Mouse (Mus musculus) neural tube, embryonic 13.5 days (tissue): ENCODE measurements around the gene Gm4969. TPM values are rescaled to one million over a fixed set of nuclear protein-coding genes. Genes with fewer than 3 reads are reported as not detected.

ENCODE experiments used
- ATAC-seq: fragments of 200-750 bp; cut with Nextera tagmentation; 2 replicates; pipeline ENCODE4 v1.8.0; 2017; ENCODE audit warnings: low read depth, mild to moderate bottlenecking, moderate TSS enrichment, moderate library complexity
- H3K27ac ChIP-seq: fragments of 300-500 bp; sonication (generic); replicated peaks from 2 replicates; pipeline ENCODE4 v1.5.1; 2015; ENCODE audit warnings: moderate library complexity, mild to moderate bottlenecking, inconsistent platforms
- H3K27me3 ChIP-seq: fragments of 300-500 bp; sonication (generic); 2 replicates; pipeline ENCODE4 v1.6.1; 2015; ENCODE audit warnings: mild to moderate bottlenecking, inconsistent platforms
- H3K36me3 ChIP-seq: fragments of 300-500 bp; sonication (generic); 2 replicates; pipeline ENCODE4 v1.6.1; 2015; ENCODE audit warnings: mild to moderate bottlenecking, inconsistent platforms
- H3K4me1 ChIP-seq: fragments of 300-500 bp; sonication (generic); replicated peaks from 2 replicates; pipeline ENCODE4 v1.6.1; 2015; ENCODE audit warnings: inconsistent platforms
- H3K4me2 ChIP-seq: fragments of 300-500 bp; sonication (generic); 2 replicates; pipeline ENCODE4 v1.6.1; 2015; ENCODE audit warnings: inconsistent platforms, mild to moderate bottlenecking, moderate library complexity
- H3K4me3 ChIP-seq: fragments of 300-500 bp; sonication (generic); 2 replicates; pipeline ENCODE4 v1.5.1; 2015; ENCODE audit warnings: mild to moderate bottlenecking, inconsistent platforms
- H3K9ac ChIP-seq: fragments of 300-500 bp; sonication (generic); 2 replicates; pipeline ENCODE4 v1.6.1; 2015; ENCODE audit warnings: moderate library complexity, mild to moderate bottlenecking, inconsistent platforms
- H3K9me3 ChIP-seq: fragments of 300-500 bp; sonication (generic); 2 replicates; pipeline ENCODE4 v1.6.1; 2016; ENCODE audit warnings: inconsistent platforms
- WGBS: fragments of 180-500 bp; shearing (Covaris S2); methylation state at CpG from one replicate; pipeline ENCODE4 v1.1.7; 2015; 5-methylcytosine and 5-hydroxymethylcytosine counted together
- polyA plus RNA-seq: library from polyadenylated mRNA; unstranded; fragments of >200 nt; fragmentation: Nextera tagmentation; extraction: Ambion mirVana; gene quantifications from 2 replicates; pipeline ENCODE4 v1.2.1, GENCODE M21; 2015

Gene Gm4969
- polyA plus RNA-seq, 1 experiment from 2014 or later = 2.3 TPM

GRCm38 (mm10) chr7:19091913-19092312 lies 26.3 kb downstream of the Gm4969 start:
- 28% methylated on average over 17 of the region's 17 CpGs for WGBS
- Histone ChIP-seq H3K4me1 (peaks cover 55% of the 10 kb centered on the region), H3K27ac (no peak overlapping the region), H3K4me3 (0 out of 2 replicates have a peak overlapping the region, but pooled peaks have one; percentile 59), H3K9me3 (no peaks in the 10 kb centered on the region), H3K9ac (peak overlapping the region; percentile 56), H3K36me3 (peaks cover 49% of the 10 kb centered on the region), H3K27me3 (peaks cover 42% of the 10 kb centered on the region), H3K4me2 (peak overlapping the region; percentile 95)
- ATAC-seq = no peak

GRCm38 (mm10) chr7:19088813-19089212 lies 29.4 kb downstream of the Gm4969 start:
- no peak for ATAC-seq
- peaks cover 59% of the 10 kb centered on the region for H3K36me3 ChIP-seq
- H3K4me1 ChIP-seq = peaks cover 49% of the 10 kb centered on the region
- 48% methylated on average over 10 of the region's 10 CpGs for WGBS
- peaks cover 30% of the 10 kb centered on the region for H3K27me3 ChIP-seq
- no peak overlapping the region for H3K4me2 ChIP-seq
- no peak overlapping the region for H3K9ac ChIP-seq
- no peaks in the 10 kb centered on the region for H3K9me3 ChIP-seq
- no peak overlapping the region for H3K27ac ChIP-seq
- no peak overlapping the region for H3K4me3 ChIP-seq

GRCm38 (mm10) chr7:19086760-19087159 lies 31.4 kb downstream of the Gm4969 start:
- peaks cover 73% of the 10 kb centered on the region for H3K36me3 ChIP-seq
- WGBS = 55% methylated on average over 18 of the region's 18 CpGs
- H3K9me3 ChIP-seq = no peaks in the 10 kb centered on the region
- no peak overlapping the region for H3K27ac ChIP-seq
- peaks cover 41% of the 10 kb centered on the region for H3K4me1 ChIP-seq
- ATAC-seq = no peak
- H3K27me3 ChIP-seq = peaks cover 27% of the 10 kb centered on the region
- H3K9ac ChIP-seq = no peak overlapping the region
- H3K4me3 ChIP-seq = no peak overlapping the region
- H3K4me2 ChIP-seq = no peak overlapping the region

- no peak for ATAC-seq
- H3K4me2 ChIP-seq = peak overlapping the region; percentile 9; the same call in 1 of the 2 replicates
- no peak overlapping the region for H3K27ac ChIP-seq
- H3K36me3 ChIP-seq = peaks cover 73% of the 10 kb centered on the region
- peaks cover 19% of the 10 kb centered on the region for H3K27me3 ChIP-seq
- no peak overlapping the region for H3K4me3 ChIP-seq
- H3K9ac ChIP-seq = no peak overlapping the region
- peaks cover 38% of the 10 kb centered on the region for H3K4me1 ChIP-seq
- 11% methylated on average over 14 of the region's 14 CpGs for WGBS
- no peaks in the 10 kb centered on the region for H3K9me3 ChIP-seq
Observed at GRCm38 (mm10) chr7:19086042-19086441, 32.1 kb downstream of the Gm4969 start.

- no peaks in the 10 kb centered on the region for H3K9me3 ChIP-seq
- 9% methylated on average over 6 of the region's 6 CpGs for WGBS
- peak overlapping the region; percentile 41; the same call in 1 of the 2 replicates for H3K9ac ChIP-seq
- H3K27ac ChIP-seq = no peak overlapping the region
- no peak for ATAC-seq
- H3K27me3 ChIP-seq = peaks cover 14% of the 10 kb centered on the region
- H3K4me2 ChIP-seq = peak overlapping the region; percentile 9; the same call in 1 of the 2 replicates
- peaks cover 73% of the 10 kb centered on the region for H3K36me3 ChIP-seq
- no peak overlapping the region for H3K4me3 ChIP-seq
- H3K4me1 ChIP-seq = peaks cover 38% of the 10 kb centered on the region
Observed at GRCm38 (mm10) chr7:19085495-19085894, 32.7 kb downstream of the Gm4969 start.

GRCm38 (mm10) chr7:19084921-19085473 lies 33.2 kb downstream of the Gm4969 start:
- 24% methylated on average over 9 of the region's 9 CpGs for WGBS
- ATAC-seq = no peak
- Histone ChIP-seq H3K4me1 (peaks cover 38% of the 10 kb centered on the region), H3K4me3 (no peak overlapping the region), H3K27me3 (peaks cover 9% of the 10 kb centered on the region; the same call in 1 of the 2 replicates), H3K27ac (no peak overlapping the region), H3K4me2 (0 out of 2 replicates have a peak overlapping the region, but pooled peaks have one; percentile 2), H3K9me3 (no peaks in the 10 kb centered on the region), H3K9ac (peak overlapping the region; percentile 41; the same call in 1 of the 2 replicates), H3K36me3 (peaks cover 73% of the 10 kb centered on the region)

- no peak for ATAC-seq
- no peak overlapping the region for H3K4me3 ChIP-seq
- H3K9ac ChIP-seq = peak overlapping the region; percentile 38; the same call in 1 of the 2 replicates
- H3K27me3 ChIP-seq = 0 out of 2 replicates have a peak, but pooled peaks cover 9% of the 10 kb centered on the region
- H3K36me3 ChIP-seq = peaks cover 75% of the 10 kb centered on the region
- no peak overlapping the region for H3K4me2 ChIP-seq
- WGBS = 78% methylated on average over 6 of the region's 6 CpGs
- H3K4me1 ChIP-seq = peaks cover 38% of the 10 kb centered on the region
- H3K9me3 ChIP-seq = no peaks in the 10 kb centered on the region
- H3K27ac ChIP-seq = no peak overlapping the region
Observed at GRCm38 (mm10) chr7:19084277-19084771, 33.8 kb downstream of the Gm4969 start.

- Histone ChIP-seq H3K27ac (no peak within 1 kb of the TSS), H3K4me2 (peak within 1 kb of the TSS; percentile 28), H3K27me3 (0 out of 2 replicates have a peak, but pooled peaks cover 9% of the 10 kb centered on the region), H3K4me1 (peaks cover 40% of the 10 kb centered on the region), H3K4me3 (peak within 1 kb of the TSS; percentile 12; the same call in 1 of the 2 replicates), H3K9me3 (no peaks in the 10 kb centered on the region), H3K9ac (peak within 1 kb of the TSS; percentile 38), H3K36me3 (peaks cover 76% of the 10 kb centered on the region)
- no peak for ATAC-seq
- 54% methylated on average over 10 of the region's 10 CpGs for WGBS
Observed at GRCm38 (mm10) chr7:19083701-19084100, 34.5 kb downstream of the Gm4969 start, which contains the start of gene Dmpk. Gene Dmpk (plus strand): TSS chr7:19083849.

- no peaks in the 10 kb centered on the region for H3K9me3 ChIP-seq
- H3K27me3 ChIP-seq = 0 out of 2 replicates have a peak, but pooled peaks cover 9% of the 10 kb centered on the region
- peaks cover 46% of the 10 kb centered on the region for H3K4me1 ChIP-seq
- H3K4me2 ChIP-seq = no peak overlapping the region
- no peak overlapping the region for H3K9ac ChIP-seq
- no peak overlapping the region for H3K27ac ChIP-seq
- 57% methylated on average over 6 of the region's 6 CpGs for WGBS
- H3K4me3 ChIP-seq = no peak overlapping the region
- no peak for ATAC-seq
- peaks cover 76% of the 10 kb centered on the region for H3K36me3 ChIP-seq
Observed at GRCm38 (mm10) chr7:19083096-19083495, 35.1 kb downstream of the Gm4969 start.

- Histone ChIP-seq H3K36me3 (peaks cover 70% of the 10 kb centered on the region), H3K9me3 (no peaks in the 10 kb centered on the region), H3K4me3 (no peak overlapping the region), H3K9ac (peak overlapping the region; percentile 31; the same call in 1 of the 2 replicates), H3K4me2 (no peak overlapping the region), H3K27ac (no peak overlapping the region), H3K27me3 (0 out of 2 replicates have a peak, but pooled peaks cover 9% of the 10 kb centered on the region), H3K4me1 (peaks cover 55% of the 10 kb centered on the region)
- ATAC-seq = no peak
- 74% methylated on average over 4 of the region's 4 CpGs for WGBS
Observed at GRCm38 (mm10) chr7:19082171-19082570, 36.0 kb downstream of the Gm4969 start.

- Histone ChIP-seq H3K9ac (no peak overlapping the region), H3K4me1 (peaks cover 53% of the 10 kb centered on the region), H3K9me3 (no peaks in the 10 kb centered on the region), H3K27me3 (0 out of 2 replicates have a peak, but pooled peaks cover 9% of the 10 kb centered on the region), H3K4me3 (no peak overlapping the region), H3K4me2 (no peak overlapping the region), H3K27ac (no peak overlapping the region), H3K36me3 (peaks cover 62% of the 10 kb centered on the region)
- 85% methylated on average over 19 of the region's 19 CpGs for WGBS
- ATAC-seq = no peak
Observed at GRCm38 (mm10) chr7:19080451-19080950, 37.7 kb downstream of the Gm4969 start.

GRCm38 (mm10) chr7:19078732-19079131 lies 39.4 kb downstream of the Gm4969 start:
- Histone ChIP-seq H3K4me1 (peaks cover 41% of the 10 kb centered on the region), H3K9me3 (no peaks in the 10 kb centered on the region), H3K4me2 (no peak overlapping the region), H3K27me3 (no peaks in the 10 kb centered on the region), H3K4me3 (no peak overlapping the region), H3K36me3 (peaks cover 56% of the 10 kb centered on the region), H3K9ac (no peak overlapping the region), H3K27ac (no peak overlapping the region)
- WGBS = 89% methylated on average over 3 of the region's 3 CpGs
- ATAC-seq = no peak
